Mouse (Mus musculus): ENCODE measurements at regions not wholly inside any gene's neighbourhood (a gene's known extent, or its start where the extent isn't known, plus 50 kb on each side); places are given as distances from the start of the nearest gene placed in this dataset.

DNA sequence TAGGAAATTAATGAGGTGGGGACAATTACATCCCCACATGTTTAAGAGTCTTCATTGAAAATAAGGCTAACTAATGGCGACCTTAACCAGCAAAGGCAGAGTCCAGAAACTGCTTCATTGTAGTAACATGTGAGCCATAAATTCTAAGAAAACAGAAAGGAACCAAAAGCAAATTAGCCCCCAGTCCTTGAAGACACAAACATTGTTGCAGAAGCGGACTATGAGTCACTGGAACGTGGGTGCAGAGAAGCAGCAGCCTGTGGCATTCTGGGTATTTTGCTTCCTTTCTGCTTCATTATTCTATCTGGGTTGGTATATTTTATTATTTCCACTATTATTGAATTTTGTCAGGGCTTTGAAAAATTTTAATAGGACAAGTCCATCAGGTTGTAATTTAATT is 78.6 kb upstream of the 1700024P04Rik start:
- no peak for ATAC-seq (ENCODE audit: insufficient number of reproducible peaks, low FRiP score, low TSS enrichment)

DNA sequence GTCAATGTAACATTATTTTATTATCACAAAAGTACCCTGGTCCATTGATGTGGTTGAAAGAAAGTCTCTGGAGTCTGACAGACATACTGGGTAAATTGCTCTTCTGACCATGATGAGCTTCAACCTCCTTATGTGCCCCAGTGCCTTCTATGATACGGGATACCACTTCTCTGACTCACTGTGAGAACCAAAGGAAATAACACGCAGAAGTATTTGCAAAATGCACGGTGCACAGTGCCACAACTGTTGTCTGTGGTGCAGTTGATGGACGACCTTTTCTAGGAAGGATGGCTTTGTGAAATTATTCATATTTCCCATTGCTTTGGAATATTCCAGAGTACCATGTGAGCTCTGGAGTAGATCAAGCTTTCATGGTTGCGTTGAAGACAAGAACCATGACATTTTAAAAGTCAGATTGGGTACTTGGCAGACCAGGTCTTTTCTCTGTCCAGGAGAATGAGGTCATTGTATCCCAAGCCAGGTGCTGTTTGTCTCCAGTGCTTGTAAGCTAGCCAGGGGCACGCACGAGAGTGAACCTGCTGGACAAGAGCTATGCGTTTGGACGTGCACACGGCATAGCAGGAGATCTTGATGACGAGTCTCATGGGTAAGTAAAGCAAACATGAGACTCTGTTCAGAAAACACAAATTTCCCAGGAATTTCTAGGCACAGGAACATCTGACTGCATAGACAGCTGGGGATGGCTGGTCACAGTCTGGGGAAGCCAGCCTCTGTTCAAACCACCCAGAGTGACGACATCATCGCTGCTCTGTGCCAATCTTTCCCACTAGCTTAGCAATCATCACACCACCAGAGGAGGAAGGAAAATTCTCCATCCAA is 74.0 kb upstream of the 1700024P04Rik start:
- ATAC-seq (ENCODE audit: insufficient number of reproducible peaks, low FRiP score, low TSS enrichment), result no peak

DNA sequence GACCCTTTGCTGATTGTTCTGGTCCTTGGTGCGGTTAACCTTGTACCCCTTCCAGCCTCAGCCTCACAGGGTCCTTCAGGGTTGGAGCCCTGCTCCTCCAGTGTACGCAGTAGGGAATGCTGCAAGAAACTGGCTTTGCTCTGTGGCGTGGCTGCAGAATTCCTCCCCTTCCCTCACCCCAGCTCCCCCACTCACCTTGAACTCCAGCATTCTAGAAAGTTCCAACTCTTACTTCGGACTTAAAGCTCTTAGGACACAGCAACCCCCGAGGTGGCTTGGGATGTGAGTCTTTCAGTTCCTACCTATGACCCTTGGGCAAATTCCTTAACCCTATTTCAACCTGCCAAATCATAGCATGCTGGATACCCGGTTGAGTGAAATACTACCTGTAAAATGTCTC is 73.3 kb upstream of the 1700024P04Rik start:
- no peak for ATAC-seq (ENCODE audit: insufficient number of reproducible peaks, low FRiP score, low TSS enrichment)

DNA sequence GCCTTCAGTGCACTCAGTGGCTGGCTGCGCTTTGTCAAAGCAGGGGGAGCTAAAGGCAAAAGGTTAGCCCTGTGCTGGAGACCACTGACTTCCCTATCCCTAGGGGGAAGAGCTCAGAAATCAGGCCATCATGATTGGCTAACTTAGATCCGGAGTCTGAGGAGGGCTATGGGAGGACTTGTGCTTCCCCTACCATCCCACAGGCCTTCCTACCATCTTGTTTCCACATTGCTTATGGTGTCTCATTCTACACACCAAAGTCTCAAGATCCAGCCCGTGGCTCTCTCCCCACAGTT is 72.9 kb upstream of the 1700024P04Rik start:
- no peak for ATAC-seq (ENCODE audit: insufficient number of reproducible peaks, low FRiP score, low TSS enrichment)

DNA sequence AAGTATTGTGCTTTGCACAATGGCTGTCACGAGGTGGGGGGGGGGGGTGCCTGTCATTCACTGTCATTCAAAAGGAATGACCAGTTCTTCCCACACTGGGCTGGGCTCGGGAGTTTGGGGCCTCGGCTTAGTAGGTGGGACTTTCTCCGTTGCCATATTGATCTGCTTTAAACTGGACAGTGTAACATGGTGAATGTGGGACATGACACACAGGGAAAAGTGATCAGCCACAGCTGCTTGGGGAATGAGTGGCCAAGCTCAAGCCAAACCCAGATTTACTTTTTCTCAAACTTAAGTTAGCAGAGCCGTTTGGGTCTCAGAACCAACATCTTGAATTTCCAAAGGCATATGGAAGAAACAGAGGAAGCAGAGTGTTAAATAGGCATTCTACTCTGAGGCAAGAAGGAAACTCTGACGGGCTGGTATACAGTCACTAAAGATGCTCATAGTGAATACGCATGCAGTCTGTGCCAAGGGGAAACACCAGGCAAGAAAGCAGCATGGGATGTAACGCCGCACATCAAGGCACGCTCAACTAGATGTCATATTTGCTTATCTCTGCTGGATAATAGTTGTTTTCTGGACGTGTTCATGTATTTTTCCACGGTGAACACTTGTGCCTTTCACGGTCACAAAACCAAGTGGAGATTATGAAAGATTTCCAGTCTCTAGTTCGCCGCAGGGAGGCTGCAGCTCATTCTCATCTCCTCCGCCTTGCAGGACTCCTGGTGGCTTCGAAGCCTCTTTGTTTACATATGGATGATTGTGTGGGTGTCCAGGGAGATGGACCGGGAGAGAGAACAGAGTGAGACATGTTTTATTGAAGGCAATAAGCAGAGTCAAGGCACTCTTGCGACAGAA is 72.3 kb upstream of the 1700024P04Rik start:
- ATAC-seq (ENCODE audit: insufficient number of reproducible peaks, low FRiP score, low TSS enrichment), result no peak

DNA sequence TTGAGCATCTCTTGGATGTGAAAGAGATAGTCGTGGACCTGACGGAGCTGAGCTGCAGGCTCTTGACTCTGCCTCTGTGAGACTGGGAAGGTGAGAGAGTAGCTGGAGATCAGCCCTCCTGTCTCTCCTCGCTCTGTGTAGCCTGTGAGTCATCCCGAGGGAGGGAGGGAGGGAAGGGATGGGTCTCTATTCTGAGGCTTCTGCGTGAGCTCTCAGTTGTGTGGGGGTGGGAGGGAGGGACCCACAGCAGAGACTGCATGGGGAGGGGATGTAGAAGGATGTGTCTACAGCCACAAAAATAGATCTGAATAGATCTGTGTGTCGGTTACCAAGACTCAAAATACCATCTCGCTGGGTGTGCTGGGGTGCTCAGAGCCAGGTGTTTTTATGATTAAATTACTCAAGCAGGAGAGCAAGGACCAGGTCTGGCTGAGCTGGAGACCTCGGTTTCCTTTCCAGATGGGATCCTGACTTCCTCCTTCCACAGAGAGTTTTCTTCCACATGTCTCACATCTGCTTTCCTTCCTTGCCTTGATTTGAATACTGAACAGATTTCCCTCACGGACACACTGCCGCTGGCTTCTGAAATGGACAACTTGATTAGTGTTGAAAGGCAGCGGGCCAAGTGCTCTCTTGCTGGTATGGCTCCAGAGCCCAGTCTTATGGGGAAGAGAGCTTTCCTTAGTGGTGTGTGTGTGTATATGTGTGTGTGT is 71.4 kb upstream of the 1700024P04Rik start:
- no peak for ATAC-seq (ENCODE audit: insufficient number of reproducible peaks, low FRiP score, low TSS enrichment)

DNA sequence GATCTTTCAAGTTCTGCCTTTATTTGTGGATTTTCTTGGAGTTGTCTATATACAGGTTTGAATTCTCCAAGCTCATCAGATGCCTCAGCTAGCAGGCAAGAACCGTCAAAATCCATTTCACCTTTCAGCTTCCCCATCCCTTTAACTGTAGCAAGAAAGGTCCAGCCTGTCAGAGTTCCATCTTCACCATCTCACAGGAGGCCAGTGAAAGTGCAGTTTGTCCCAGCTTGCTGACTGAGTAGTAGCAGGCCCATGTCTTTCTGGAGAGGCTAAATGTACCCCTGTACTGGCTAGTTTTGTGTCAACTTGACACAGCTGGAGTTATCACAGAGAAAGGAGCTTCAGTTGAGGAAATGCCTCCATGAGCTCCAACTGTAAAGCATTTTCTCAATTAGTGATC is 67.7 kb upstream of the 1700024P04Rik start:
- no peak for ATAC-seq (ENCODE audit: insufficient number of reproducible peaks, low FRiP score, low TSS enrichment)

DNA sequence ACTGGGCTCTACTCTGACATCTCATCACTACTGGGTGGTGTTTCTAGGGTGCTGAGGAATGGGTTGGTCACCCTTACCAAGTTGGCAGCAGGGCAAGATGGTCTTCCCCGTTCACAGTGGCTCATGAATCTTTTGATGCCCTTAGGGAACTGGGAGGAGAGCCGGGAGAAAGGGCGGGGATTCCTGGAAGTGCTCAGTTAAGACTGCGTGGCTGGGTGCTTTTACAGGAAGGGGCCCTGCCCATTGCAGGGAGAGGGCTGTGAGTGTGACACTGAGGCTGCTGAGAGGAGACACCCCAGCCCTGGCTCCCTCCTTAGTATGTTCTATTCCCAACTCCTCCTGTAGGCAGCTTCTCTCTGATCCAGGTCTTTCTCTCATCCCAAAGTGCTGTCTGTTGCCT is 65.3 kb upstream of the 1700024P04Rik start:
- 0 out of 2 replicates have a peak, but pooled peaks have one; percentile 18 for ATAC-seq (ENCODE audit: insufficient number of reproducible peaks, low FRiP score, low TSS enrichment)

DNA sequence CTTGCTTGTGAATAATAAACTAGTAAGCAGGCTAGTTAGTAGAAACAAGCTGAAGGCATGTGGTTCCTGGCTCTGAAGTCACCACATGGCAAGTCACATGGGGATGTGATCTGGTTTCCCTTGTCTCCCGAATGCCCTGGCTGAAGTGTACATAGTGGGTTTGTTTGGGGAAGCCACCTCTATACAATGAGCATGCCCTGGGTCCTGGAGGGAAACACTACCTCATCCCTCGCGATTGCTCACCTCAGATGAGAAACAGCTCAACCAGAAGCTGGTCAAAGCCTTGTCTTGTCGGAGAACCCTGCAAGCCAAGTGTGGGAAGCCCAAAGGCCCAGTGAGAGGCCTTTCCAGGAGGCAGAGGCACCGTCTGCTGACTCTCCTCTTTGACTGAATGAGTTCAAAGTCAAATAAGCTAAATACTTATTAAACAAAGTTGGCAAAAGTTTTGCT is 64.3 kb upstream of the 1700024P04Rik start:
- no peak for ATAC-seq (ENCODE audit: insufficient number of reproducible peaks, low FRiP score, low TSS enrichment)

DNA sequence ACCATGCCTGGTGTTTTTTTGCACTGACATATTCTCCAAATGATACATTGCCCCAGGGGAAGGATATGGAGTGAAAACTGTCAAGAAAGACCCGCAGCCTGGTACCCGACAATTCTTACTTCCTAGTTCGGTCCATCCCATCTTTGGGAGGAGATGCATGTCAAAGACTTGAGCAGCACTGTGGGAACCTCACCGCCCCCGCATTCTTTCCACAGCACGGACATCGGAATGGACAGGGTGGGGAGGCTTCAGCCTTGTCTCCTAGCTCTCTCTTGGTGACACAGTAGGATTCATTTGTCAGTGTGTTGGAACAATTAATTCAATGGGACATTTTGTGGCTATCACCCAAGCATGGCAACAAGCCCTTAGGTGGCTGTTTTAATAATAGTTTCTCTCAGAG is 62.9 kb upstream of the 1700024P04Rik start:
- ATAC-seq (ENCODE audit: insufficient number of reproducible peaks, low FRiP score, low TSS enrichment), result no peak

DNA sequence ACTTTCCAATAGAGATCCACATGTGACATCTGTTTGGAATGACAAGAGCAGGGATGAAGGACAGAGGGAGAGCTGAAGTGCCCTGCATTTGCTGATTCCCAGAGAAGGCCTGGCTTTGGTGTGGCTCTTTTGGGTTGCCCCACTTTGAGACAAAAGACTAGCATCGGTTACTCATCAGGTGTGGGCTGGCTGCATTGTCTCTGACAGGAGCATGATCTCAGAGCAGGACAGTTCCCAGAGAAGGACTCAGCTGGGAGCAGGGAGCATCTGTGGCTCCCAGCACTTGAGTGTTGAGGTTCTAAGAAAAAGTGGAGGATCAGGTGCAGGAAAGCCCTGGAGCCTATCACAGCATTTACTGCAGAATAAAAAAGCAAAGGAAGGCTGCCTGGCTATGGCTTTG is 62.4 kb upstream of the 1700024P04Rik start:
- ATAC-seq (ENCODE audit: insufficient number of reproducible peaks, low FRiP score, low TSS enrichment), result no peak

DNA sequence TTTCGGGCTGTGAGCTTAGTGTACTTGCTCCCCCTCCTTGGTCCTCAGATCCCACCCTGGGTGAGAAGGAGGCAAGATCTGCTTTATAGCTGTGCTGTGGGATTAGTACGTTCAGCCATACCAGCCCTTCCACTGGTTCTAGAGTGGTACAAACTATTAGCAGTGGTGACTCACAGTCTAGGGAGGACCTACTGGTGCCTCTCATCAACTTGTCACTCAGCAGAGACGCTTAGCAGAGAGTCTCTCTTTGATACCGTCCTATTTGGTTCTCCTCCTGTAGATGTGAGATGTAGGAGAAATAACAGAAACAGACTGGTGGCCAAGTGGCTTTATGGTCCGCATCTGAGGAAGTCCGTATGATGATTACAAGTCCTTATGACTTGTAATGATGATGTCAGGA is 57.7 kb upstream of the 1700024P04Rik start:
- ATAC-seq (ENCODE audit: insufficient number of reproducible peaks, low FRiP score, low TSS enrichment), result no peak

DNA sequence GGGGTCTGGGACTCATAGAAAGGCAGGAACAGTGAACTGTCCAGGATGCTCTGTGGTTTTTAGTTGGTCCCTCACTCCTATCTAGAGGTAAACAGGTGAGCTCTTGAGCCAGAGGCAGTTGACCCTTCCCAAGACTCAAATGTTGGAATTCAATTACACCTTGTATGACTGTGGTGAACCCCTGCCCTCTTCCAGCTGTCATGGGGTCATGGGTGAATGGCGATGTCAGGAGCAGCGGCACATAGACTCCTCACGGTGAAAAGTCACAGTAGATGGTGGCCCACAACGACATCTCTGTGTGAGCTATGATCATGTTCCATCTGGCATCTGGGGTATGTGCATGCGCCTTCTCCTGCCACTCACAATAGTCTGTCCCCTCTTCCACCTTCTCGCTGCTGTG is 56.9 kb upstream of the 1700024P04Rik start:
- no peak for ATAC-seq (ENCODE audit: insufficient number of reproducible peaks, low FRiP score, low TSS enrichment)

DNA sequence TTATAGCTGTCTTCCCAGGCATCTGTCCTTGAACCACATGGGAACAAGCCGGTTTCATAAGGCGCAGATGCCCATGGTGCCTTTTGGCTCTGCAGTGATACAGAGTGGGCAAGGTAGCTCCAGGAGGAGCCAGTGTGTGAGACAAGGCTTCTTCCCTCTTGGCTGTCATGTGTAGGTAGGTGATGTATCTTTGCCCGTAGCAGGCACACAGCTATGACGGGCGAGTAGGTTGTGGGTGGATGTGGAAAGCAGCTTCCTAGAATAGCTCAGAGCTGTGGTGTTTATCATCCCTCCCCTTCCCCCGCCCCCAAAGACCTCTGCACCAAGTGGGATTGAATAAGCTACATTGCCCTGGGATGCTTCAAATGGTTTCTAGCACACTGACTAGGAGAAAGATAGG is 56.5 kb upstream of the 1700024P04Rik start:
- ATAC-seq (ENCODE audit: insufficient number of reproducible peaks, low FRiP score, low TSS enrichment), result no peak

DNA sequence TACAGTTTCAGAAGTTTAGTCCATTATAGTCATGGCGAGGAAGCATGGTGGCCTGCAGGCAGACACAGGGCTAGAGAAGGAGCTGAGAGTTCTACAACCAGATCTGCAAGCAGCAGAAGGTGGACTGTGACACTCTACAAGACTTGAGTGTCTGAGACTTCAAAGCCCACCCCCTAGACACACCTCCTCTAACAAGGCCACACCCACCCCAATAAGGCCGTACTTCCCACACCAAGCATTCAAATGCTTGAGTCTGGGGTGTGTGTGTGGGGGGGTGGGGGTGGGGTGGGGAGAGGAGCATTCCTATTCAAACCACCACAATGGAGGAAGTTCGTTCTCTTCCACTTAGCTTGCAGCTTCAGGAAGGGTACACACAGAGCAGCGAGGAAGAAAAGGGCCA is 55.8 kb upstream of the 1700024P04Rik start:
- ATAC-seq (ENCODE audit: insufficient number of reproducible peaks, low FRiP score, low TSS enrichment), result no peak

DNA sequence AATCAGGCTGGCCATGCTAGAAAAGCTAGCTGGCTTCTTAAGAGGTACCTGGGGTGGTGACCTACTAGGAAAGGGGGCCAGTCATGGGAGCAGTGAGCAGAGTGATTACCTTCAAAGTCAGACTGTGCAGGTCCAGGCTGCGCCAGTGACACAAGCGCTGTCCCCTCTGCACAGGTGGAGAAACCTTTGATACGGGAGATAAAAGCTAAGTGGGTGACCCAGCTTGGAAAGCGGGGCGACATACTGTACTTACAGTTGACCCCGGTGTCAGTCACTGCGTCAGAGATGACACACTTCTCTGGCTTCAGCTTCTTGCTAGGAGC is 54.7 kb upstream of the 1700024P04Rik start:
- no peak for ATAC-seq (ENCODE audit: insufficient number of reproducible peaks, low FRiP score, low TSS enrichment)

DNA sequence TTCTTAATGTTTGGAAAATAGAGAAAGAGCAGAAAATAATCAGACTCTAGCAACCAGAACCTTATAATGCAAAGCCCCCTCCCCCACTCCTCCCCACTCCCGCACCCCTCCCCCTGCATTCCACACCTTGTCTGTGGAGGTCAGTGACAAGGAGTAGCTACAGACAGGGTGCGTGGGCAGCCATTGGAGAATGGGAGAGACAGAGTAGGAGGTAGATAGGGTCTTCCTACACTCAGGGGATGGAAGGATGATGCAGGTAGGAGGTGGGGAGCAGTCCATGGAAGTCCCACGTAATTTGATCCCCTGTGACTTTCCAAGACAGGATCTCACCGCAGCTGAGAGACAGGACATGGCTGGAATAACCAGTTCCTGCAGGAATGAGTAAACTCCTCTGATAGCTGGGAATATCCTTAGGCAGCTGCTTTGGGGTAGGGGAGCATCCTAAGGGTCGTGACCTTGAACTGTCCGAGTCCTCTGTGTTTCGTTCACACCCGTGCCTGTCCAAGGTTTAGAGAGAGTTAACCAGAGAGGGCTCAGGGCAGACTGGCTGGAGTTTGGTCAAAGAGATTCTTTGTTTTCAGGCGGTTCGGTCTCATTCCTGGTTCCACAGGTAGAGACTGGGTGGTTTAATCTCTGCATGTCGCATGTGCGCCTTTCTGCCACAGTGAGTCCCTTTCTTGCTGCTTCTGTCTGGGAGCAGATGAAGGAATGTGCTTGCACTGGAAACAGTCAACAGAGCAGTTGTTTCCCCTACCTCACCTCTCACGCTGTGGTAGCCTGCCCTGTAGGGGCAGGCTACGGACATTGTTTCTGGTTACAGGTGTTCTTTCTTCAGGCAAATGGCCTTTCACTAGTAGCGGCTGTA is 54.1 kb upstream of the 1700024P04Rik start:
- ATAC-seq (ENCODE audit: insufficient number of reproducible peaks, low FRiP score, low TSS enrichment), result no peak

DNA sequence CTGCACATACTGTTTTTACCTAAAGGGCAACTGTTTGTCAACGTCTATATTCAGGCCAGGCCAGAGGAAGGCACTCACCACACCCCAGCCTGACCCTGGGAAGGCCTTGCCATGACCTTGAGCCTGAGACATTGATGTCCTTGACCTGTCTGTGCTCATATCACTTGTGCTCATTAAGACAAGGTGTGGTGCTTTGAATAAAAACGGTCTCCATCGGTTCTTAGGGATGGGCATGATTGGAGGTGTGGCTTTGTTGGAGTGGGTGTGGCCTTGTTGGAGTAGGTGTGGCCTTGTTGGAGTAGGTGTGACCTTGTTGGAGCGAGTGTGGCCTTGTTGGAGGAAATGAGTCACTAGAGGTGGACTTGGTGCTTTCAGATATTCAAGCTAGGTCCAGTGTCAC is 52.8 kb upstream of the 1700024P04Rik start:
- no peak for ATAC-seq (ENCODE audit: insufficient number of reproducible peaks, low FRiP score, low TSS enrichment)
